Mouse (Mus musculus): ENCODE measurements around the gene Btbd2. TPM values are rescaled to one million over a fixed set of nuclear protein-coding genes. Genes with fewer than 3 reads are reported as not detected.

Gene Btbd2
- polyA plus RNA-seq (2012; rRNA removed) = 18.9 and 20.5 TPM in 2 replicates

DNA sequence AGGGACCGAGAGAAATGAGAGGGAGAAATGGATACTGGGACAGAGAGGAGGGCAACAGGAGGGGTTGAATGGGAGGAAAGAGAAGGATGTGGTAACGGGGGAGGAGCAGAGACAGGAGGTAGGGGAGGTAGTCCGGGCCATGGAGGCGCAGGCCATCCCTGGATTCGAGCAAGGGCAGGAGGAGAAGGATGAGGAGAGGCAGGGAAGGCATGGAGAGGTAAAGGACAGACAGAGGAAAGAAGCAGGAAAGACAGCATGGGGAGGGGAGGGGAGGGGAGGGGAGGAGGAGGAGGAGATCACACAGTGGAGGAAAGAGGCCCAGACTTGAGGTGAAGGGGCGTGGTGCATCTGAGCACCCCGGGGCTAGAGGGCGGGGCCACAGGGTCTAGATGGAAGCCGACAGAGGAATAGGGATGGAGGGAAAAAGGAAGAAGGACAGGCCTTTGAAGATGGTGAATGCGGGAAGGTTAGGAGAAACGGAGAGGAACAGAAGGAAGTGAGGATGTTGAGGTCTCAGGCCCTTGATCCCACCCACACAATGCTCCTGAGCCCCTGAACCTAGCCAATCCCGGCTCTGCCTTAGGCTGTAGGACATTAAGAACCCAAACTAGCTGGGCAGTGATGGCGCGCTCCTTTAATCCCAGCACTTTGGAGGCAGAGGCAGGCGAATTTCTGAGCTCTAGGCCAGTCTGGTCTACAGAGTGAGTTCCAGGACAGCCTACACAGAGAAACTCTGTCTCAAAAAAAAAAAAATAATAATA lies at the start of gene Btbd2:
Gene Btbd2 (minus strand): TSS at position 209 of the 761 bp plus-strand sequence.
- TF ChIP-seq CTCF (IDR thresholded peaks at IDR 0.05; ENCODE audit: control insufficient read depth, insufficient read depth, insufficient replicate concordance, low read depth, low read length) (no peak), POLR2A (IDR thresholded peaks at IDR 0.05; ENCODE audit: control insufficient read depth, low read depth, low read length) (no peak)
- no peaks in the 10 kb centered on the region for H3K36me3 ChIP-seq (ENCODE audit: control insufficient read depth, insufficient read depth, low read length)

DNA sequence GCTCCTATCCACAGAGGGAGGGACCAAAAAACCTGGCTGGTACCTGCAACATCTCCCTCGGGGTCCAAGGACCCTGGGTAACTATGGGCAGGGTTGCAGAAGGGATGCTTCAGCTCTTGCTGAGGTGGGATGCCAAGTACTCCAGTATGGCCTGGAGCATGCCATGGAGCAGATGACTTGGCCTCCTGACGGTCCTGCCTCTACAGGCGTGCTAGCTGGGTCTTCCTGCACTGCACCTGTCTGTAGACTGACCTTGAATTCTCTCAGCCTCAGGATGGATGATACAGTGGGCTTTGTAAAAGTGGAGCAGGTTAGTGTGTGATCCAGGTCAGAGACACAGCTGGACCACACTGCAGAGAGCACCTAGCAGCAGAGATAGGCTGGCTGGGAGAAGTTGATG lies 48.6 kb upstream of the Btbd2 start:
- peaks cover 5% of the 10 kb centered on the region for H3K36me3 ChIP-seq (ENCODE audit: control insufficient read depth, insufficient read depth, low read length)
- no peak overlapping the region for H3K4me3 ChIP-seq (ENCODE audit: control insufficient read depth, low read depth, low read length)
- peaks cover 12% of the 10 kb centered on the region for H3K4me1 ChIP-seq (ENCODE audit: control insufficient read depth, insufficient read depth, low read length)
- no peaks in the 10 kb centered on the region for H3K27me3 ChIP-seq (ENCODE audit: control insufficient read depth, insufficient read depth, low read length)
- no peak overlapping the region for H3K27ac ChIP-seq (ENCODE audit: control insufficient read depth, insufficient read depth, low read depth, low read length)
- TF ChIP-seq POLR2A (IDR thresholded peaks at IDR 0.05; ENCODE audit: control insufficient read depth, low read depth, low read length) (no peak), CTCF (IDR thresholded peaks at IDR 0.05; ENCODE audit: control insufficient read depth, insufficient read depth, insufficient replicate concordance, low read depth, low read length) (no peak)

More for the DNA sequence above, at the start of gene Btbd2:
- Histone ChIP-seq H3K4me3 (ENCODE audit: control insufficient read depth, low read depth, low read length) (peak within 1 kb of the TSS; percentile 90), H3K4me1 (ENCODE audit: control insufficient read depth, insufficient read depth, low read length) (peaks cover 21% of the 10 kb centered on the region), H3K27me3 (ENCODE audit: control insufficient read depth, insufficient read depth, low read length) (no peaks in the 10 kb centered on the region), H3K27ac (ENCODE audit: control insufficient read depth, insufficient read depth, low read depth, low read length) (peak within 1 kb of the TSS; percentile 81)

GRCm38 (mm10) chr10:80705033-80705432 lies 48.2 kb upstream of the Btbd2 start:
- H3K36me3 ChIP-seq (ENCODE audit: control insufficient read depth, insufficient read depth, low read length) = peaks cover 5% of the 10 kb centered on the region
- H3K27me3 ChIP-seq (ENCODE audit: control insufficient read depth, insufficient read depth, low read length) = no peaks in the 10 kb centered on the region
- H3K27ac ChIP-seq (ENCODE audit: control insufficient read depth, insufficient read depth, low read depth, low read length) = no peak overlapping the region
- peaks cover 12% of the 10 kb centered on the region for H3K4me1 ChIP-seq (ENCODE audit: control insufficient read depth, insufficient read depth, low read length)
- TF ChIP-seq POLR2A (IDR thresholded peaks at IDR 0.05; ENCODE audit: control insufficient read depth, low read depth, low read length) (no peak), CTCF (IDR thresholded peaks at IDR 0.05; ENCODE audit: control insufficient read depth, insufficient read depth, insufficient replicate concordance, low read depth, low read length) (no peak)
- no peak overlapping the region for H3K4me3 ChIP-seq (ENCODE audit: control insufficient read depth, low read depth, low read length)

DNA sequence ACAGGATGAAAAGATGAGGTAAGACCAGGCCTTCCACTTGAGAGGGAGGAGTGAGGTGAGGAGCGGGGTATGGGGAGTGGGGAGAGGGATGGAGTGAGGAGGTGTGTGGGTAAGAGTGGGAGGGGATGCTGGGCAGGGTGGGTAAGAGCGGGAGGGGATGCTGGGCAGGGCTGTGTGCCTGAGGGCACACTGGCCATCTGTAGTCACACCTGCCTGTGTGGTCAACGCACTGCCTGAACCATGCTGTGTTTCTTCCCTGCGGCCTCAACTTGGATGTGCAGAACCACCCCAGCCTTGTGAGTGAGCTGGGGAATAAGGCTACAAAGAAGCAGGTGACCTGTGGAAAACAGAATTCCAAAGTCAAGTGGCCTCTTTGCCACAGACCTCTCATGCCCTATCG lies 47.5 kb upstream of the Btbd2 start:
- Histone ChIP-seq H3K27ac (ENCODE audit: control insufficient read depth, insufficient read depth, low read depth, low read length) (no peak overlapping the region), H3K4me3 (ENCODE audit: control insufficient read depth, low read depth, low read length) (peak overlapping the region; percentile 3; the same call in 1 of the 2 replicates)

GRCm38 (mm10) chr10:80703643-80704042 lies 46.8 kb upstream of the Btbd2 start:
- Histone ChIP-seq H3K4me3 (ENCODE audit: control insufficient read depth, low read depth, low read length) (peak overlapping the region; percentile 95), H3K27ac (ENCODE audit: control insufficient read depth, insufficient read depth, low read depth, low read length) (no peak overlapping the region; the same call in 1 of the 2 replicates), H3K27me3 (ENCODE audit: control insufficient read depth, insufficient read depth, low read length) (no peaks in the 10 kb centered on the region), H3K4me1 (ENCODE audit: control insufficient read depth, insufficient read depth, low read length) (peaks cover 12% of the 10 kb centered on the region), H3K36me3 (ENCODE audit: control insufficient read depth, insufficient read depth, low read length) (peaks cover 5% of the 10 kb centered on the region)
- no peak for TF ChIP-seq POLR2A (IDR thresholded peaks at IDR 0.05; ENCODE audit: control insufficient read depth, low read depth, low read length)
- TF ChIP-seq CTCF (IDR thresholded peaks at IDR 0.05; ENCODE audit: control insufficient read depth, insufficient read depth, insufficient replicate concordance, low read depth, low read length) = no peak

More for the DNA sequence above, 47.5 kb upstream of the Btbd2 start:
- no peaks in the 10 kb centered on the region for H3K27me3 ChIP-seq (ENCODE audit: control insufficient read depth, insufficient read depth, low read length)
- TF ChIP-seq POLR2A (IDR thresholded peaks at IDR 0.05; ENCODE audit: control insufficient read depth, low read depth, low read length) (no peak), CTCF (IDR thresholded peaks at IDR 0.05; ENCODE audit: control insufficient read depth, insufficient read depth, insufficient replicate concordance, low read depth, low read length) (no peak)
- H3K36me3 ChIP-seq (ENCODE audit: control insufficient read depth, insufficient read depth, low read length) = peaks cover 5% of the 10 kb centered on the region
- H3K4me1 ChIP-seq (ENCODE audit: control insufficient read depth, insufficient read depth, low read length) = peaks cover 12% of the 10 kb centered on the region

DNA sequence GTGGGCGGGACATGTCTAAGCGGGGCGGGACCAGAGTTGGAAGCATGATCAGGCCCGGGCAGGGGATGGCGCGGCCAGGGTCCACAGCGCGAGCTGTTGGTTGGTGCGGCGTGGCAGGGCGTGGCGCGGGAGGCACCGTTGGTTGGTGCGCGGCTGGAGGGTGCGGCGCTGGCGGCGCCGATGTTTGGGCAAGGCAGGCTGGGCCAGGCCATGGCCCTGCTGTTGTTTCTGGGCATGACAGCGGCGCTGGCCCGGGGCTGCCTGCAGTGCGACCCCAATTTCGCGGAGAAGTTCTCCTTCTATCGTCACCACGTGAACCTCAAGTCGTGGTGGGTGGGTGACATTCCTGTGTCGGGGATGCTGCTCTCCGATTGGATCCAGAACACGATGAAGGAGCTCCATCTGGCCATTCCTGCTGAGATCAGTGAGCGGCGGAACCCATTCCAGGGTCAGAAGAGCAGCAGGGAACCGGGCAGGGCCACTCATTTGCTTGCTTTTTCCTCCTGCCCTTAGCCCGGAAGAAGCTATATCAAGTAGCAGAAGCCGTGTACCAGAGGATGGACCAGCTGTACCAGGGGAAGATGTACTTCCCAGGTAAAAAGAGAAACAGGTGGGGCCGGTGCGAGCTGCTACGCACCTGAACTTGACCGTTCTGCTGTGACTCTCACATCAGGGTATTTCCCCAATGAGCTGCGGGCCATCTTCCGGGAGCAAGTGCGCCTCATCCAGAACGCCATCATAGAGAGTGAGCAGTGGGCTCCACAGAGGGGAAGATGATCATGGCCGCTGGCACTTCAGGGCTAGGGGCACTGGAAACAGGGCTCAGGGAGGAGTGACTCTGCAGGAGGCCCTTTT lies 45.9 kb upstream of the Btbd2 start:
- Histone ChIP-seq H3K27ac (ENCODE audit: control insufficient read depth, insufficient read depth, low read depth, low read length) (peak overlapping the region; percentile 96), H3K4me1 (ENCODE audit: control insufficient read depth, insufficient read depth, low read length) (peaks cover 12% of the 10 kb centered on the region), H3K4me3 (ENCODE audit: control insufficient read depth, low read depth, low read length) (peak overlapping the region; percentile 95), H3K36me3 (ENCODE audit: control insufficient read depth, insufficient read depth, low read length) (peaks cover 1% of the 10 kb centered on the region; the same call in 1 of the 2 replicates), H3K27me3 (ENCODE audit: control insufficient read depth, insufficient read depth, low read length) (no peaks in the 10 kb centered on the region)
- TF ChIP-seq CTCF (IDR thresholded peaks at IDR 0.05; ENCODE audit: control insufficient read depth, insufficient read depth, insufficient replicate concordance, low read depth, low read length) (no peak; the same call in 1 of the 2 replicates), POLR2A (IDR thresholded peaks at IDR 0.05; ENCODE audit: control insufficient read depth, low read depth, low read length) (peak; percentile 56)

All from testis, adult 2 months (tissue).